Mouse (Mus musculus): ENCODE measurements around the gene Cux2. TPM values are rescaled to one million over a fixed set of nuclear protein-coding genes. Genes with fewer than 3 reads are reported as not detected.

Gene Cux2
- polyA plus RNA-seq, 1 experiment = not detected

GRCm38 (mm10) chr5:121841516-121841915 lies 208.4 kb downstream of the Cux2 start:
- Histone ChIP-seq H3K36me3 (replicated peaks; ENCODE audit: low read length) (no peaks in the 10 kb centered on the region), H3K27me3 (replicated peaks) (peaks cover 50% of the 10 kb centered on the region), H3K4me3 (replicated peaks) (no peak overlapping the region), H3K4me1 (peaks cover 69% of the 10 kb centered on the region), H3K9me3 (peaks cover 13% of the 10 kb centered on the region; the same call in 1 of the 2 replicates)
- no peak for TF ChIP-seq GATA1 (IDR thresholded peaks at IDR 0.05; ENCODE audit: borderline replicate concordance, low read length)
- TF ChIP-seq FLI1 (IDR thresholded peaks at IDR 0.05; ENCODE audit: low read length) = no peak

GRCm38 (mm10) chr5:121839128-121839473 lies 210.8 kb downstream of the Cux2 start:
- Histone ChIP-seq H3K36me3 (replicated peaks; ENCODE audit: low read length) (peaks cover 15% of the 10 kb centered on the region), H3K9me3 (peaks cover 13% of the 10 kb centered on the region; the same call in 1 of the 2 replicates), H3K27me3 (replicated peaks) (peaks cover 47% of the 10 kb centered on the region), H3K4me1 (peaks cover 69% of the 10 kb centered on the region), H3K4me3 (replicated peaks) (peak overlapping the region; percentile 95)
- TF ChIP-seq GATA1 (IDR thresholded peaks at IDR 0.05; ENCODE audit: borderline replicate concordance, low read length) (no peak), FLI1 (IDR thresholded peaks at IDR 0.05; ENCODE audit: low read length) (no peak)

GRCm38 (mm10) chr5:121838341-121839127 lies 211.4 kb downstream of the Cux2 start:
- Histone ChIP-seq H3K9me3 (peaks cover 13% of the 10 kb centered on the region; the same call in 1 of the 2 replicates), H3K4me3 (replicated peaks) (peak overlapping the region; percentile 95), H3K36me3 (replicated peaks; ENCODE audit: low read length) (peaks cover 16% of the 10 kb centered on the region), H3K4me1 (peaks cover 69% of the 10 kb centered on the region), H3K27me3 (replicated peaks) (peaks cover 41% of the 10 kb centered on the region)
- TF ChIP-seq FLI1 (IDR thresholded peaks at IDR 0.05; ENCODE audit: low read length) = no peak
- TF ChIP-seq GATA1 (IDR thresholded peaks at IDR 0.05; ENCODE audit: borderline replicate concordance, low read length) = no peak

DNA sequence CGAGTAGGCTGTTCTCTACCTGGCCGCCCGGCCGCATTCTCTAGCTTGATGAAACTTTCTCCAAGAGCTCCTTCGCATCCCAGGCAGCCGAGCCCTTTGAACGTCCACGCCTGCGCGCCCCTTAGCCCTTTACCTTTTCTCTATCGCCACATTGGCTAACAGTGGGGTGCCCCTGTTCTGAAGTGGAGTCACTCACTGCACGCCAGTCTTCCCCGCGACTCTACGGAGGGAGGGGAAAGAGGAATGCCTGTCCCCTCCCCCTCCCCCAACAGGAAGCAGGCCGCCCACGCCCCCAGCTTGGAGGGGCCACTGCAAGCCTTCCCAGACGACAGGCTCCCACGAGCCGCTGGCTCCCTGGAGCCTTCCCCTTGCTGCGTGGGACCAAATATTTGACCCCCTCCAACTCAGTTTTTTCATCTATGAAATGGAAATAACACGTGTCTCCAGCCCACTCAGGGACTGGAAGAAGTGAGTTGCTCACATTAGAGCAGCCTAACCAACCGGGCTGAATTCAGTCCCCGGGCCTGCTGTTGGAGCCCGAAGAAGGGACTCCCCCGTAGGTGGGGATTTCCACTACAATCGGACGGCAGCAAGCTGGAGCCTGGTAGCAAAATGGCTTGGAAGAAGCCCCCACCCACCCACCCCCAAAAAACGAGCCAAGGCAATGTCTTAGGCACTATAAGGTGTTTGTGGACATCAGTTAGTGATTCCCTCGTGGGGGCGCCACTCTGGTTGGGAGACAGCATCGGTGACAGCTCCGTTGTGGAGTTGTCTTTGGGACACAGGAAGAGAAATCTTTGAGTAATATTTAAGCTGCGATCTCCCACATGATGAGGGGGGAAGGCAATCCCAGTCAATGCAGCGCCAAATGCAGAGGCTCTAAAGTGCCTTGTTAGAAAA lies 212.2 kb downstream of the Cux2 start, which contains the start of gene Sh2b3:
Sh2b3 (minus strand) TSS at position 206 of the 900 bp plus-strand sequence.
- H3K4me1 ChIP-seq = peaks cover 69% of the 10 kb centered on the region
- H3K36me3 ChIP-seq (replicated peaks; ENCODE audit: low read length) = peaks cover 20% of the 10 kb centered on the region
- peaks cover 36% of the 10 kb centered on the region for H3K27me3 ChIP-seq (replicated peaks)
- peaks cover 13% of the 10 kb centered on the region; the same call in 1 of the 2 replicates for H3K9me3 ChIP-seq
- peak within 1 kb of the TSS; percentile 95 for H3K4me3 ChIP-seq (replicated peaks)
- TF ChIP-seq GATA1 (IDR thresholded peaks at IDR 0.05; ENCODE audit: borderline replicate concordance, low read length) (no peak), FLI1 (IDR thresholded peaks at IDR 0.05; ENCODE audit: low read length) (no peak)

- H3K36me3 ChIP-seq (replicated peaks; ENCODE audit: low read length) = peaks cover 28% of the 10 kb centered on the region
- peaks cover 69% of the 10 kb centered on the region for H3K4me1 ChIP-seq
- H3K27me3 ChIP-seq (replicated peaks) = peaks cover 30% of the 10 kb centered on the region
- peak overlapping the region; percentile 95 for H3K4me3 ChIP-seq (replicated peaks)
- peaks cover 13% of the 10 kb centered on the region; the same call in 1 of the 2 replicates for H3K9me3 ChIP-seq
- no peak for TF ChIP-seq GATA1 (IDR thresholded peaks at IDR 0.05; ENCODE audit: borderline replicate concordance, low read length)
- TF ChIP-seq FLI1 (IDR thresholded peaks at IDR 0.05; ENCODE audit: low read length) = no peak
Measured at GRCm38 (mm10) chr5:121836692-121837415, 213.0 kb downstream of the Cux2 start.

DNA sequence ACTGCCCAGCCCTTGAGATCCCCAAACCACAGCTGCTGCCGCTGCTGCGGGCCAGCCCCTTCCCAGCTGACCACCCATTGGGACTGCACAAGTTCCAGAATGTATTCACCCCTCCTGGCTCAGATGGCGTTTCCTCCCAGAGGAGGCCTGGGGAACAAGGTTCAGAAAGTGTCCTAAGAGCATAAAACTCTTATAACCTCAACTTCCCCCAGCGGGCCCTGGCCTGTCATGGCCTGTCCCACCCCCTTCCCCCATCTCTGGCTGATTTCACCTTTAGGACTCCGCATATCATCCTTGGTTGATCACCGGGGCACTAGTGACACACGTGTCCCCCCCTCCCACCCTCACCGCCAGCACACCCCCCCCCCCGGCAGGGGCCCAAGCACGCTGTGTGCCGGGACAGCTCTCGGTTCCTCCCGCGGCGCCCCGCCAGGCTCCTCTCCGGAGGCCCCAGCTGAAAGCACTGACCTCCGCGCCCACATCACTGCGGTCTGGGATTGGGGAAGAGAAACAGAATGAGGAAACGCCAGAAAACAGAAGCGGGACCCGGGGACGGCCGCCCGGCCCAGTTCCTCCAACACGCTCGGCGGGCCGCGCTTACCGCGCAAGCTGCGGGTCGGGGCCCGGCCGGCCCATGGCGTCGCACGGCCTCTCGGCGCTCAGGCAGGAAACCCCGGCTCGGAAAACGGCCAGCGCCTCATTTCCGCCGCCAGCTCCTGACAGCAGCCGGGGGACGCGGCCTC lies 213.8 kb downstream of the Cux2 start:
- Histone ChIP-seq H3K27me3 (replicated peaks) (peaks cover 26% of the 10 kb centered on the region), H3K4me3 (replicated peaks) (peak overlapping the region; percentile 95), H3K36me3 (replicated peaks; ENCODE audit: low read length) (peaks cover 36% of the 10 kb centered on the region), H3K4me1 (peaks cover 71% of the 10 kb centered on the region), H3K9me3 (peaks cover 8% of the 10 kb centered on the region; the same call in 1 of the 2 replicates)
- no peak for TF ChIP-seq GATA1 (IDR thresholded peaks at IDR 0.05; ENCODE audit: borderline replicate concordance, low read length)
- no peak for TF ChIP-seq FLI1 (IDR thresholded peaks at IDR 0.05; ENCODE audit: low read length)

GRCm38 (mm10) chr5:121834991-121835747 lies 214.7 kb downstream of the Cux2 start:
- Histone ChIP-seq H3K36me3 (replicated peaks; ENCODE audit: low read length) (peaks cover 45% of the 10 kb centered on the region), H3K9me3 (0 out of 2 replicates have a peak, but pooled peaks cover under 1% of the 10 kb centered on the region), H3K4me3 (replicated peaks) (peak overlapping the region; percentile 95), H3K27me3 (replicated peaks) (peaks cover 22% of the 10 kb centered on the region), H3K4me1 (peaks cover 80% of the 10 kb centered on the region)
- TF ChIP-seq GATA1 (IDR thresholded peaks at IDR 0.05; ENCODE audit: borderline replicate concordance, low read length) (peak; percentile 54; the same call in 1 of the 3 replicates), FLI1 (IDR thresholded peaks at IDR 0.05; ENCODE audit: low read length) (no peak)

- Histone ChIP-seq H3K4me3 (replicated peaks) (peak overlapping the region; percentile 95), H3K27me3 (replicated peaks) (peaks cover 18% of the 10 kb centered on the region), H3K36me3 (replicated peaks; ENCODE audit: low read length) (peaks cover 54% of the 10 kb centered on the region), H3K4me1 (peaks cover 86% of the 10 kb centered on the region), H3K9me3 (no peaks in the 10 kb centered on the region)
- no peak for TF ChIP-seq FLI1 (IDR thresholded peaks at IDR 0.05; ENCODE audit: low read length)
- TF ChIP-seq GATA1 (IDR thresholded peaks at IDR 0.05; ENCODE audit: borderline replicate concordance, low read length) = no peak
Measured at GRCm38 (mm10) chr5:121834241-121834606, 215.7 kb downstream of the Cux2 start.
